Mouse (Mus musculus) bone marrow, adult 2 months (tissue): Measurements from ENCODE around the gene Cacna1d.

Experiments used
- CTCF ChIP-seq: fragments of 200-500 bp; IDR thresholded peaks from 2 replicates; pipeline ENCODE4 v1.5.1; 2011; ENCODE audit warnings: low read length, control low read depth; ENCODE audit not compliant: control insufficient read depth, insufficient read depth
- POLR2A ChIP-seq: fragments of 200-500 bp; IDR thresholded peaks from 2 replicates; pipeline ENCODE4 v1.6.1; 2011; ENCODE audit warnings: low read depth, mild to moderate bottlenecking, control low read depth, low read length, borderline replicate concordance; ENCODE audit not compliant: control insufficient read depth

DNA sequence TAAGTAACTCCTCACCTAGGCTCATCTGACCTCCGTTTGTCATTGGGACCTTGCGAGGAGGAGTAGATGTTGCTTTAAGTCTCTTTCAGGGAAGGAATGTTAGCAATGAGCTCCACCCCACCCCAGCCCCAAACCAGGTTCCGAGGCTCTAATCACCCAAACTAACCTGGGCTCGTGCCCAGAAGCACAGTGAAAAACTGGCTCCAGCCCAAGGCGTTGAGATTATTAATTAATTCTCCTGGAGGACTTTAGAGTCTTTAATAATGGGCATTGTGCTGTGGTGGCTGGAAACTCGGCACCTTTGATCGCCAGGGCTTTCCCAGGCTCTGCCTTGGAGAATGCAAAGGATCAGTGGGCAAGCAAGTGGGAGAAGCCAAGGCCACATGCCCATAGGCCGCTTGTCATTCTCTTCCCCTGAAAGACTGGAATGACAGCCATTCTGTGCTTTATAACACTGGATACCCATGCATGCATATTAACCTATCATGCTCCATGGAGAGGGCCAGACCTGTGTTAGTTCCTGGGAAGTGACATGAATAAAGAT, 39.5 kb upstream of the Cacna1d start:
- TF ChIP-seq CTCF (no peak), POLR2A (no peak)
